Mouse (Mus musculus) spleen, adult 18-20 months (tissue): ENCODE data around the gene Alkbh3.

Source experiments
- DNase-seq, 2 experiments: peaks; one replicate each; pipeline ENCODE4 v3.0.0; 2022; ENCODE audit warnings: mixed read lengths in 2 of 2

Alkbh3 gene

DNA sequence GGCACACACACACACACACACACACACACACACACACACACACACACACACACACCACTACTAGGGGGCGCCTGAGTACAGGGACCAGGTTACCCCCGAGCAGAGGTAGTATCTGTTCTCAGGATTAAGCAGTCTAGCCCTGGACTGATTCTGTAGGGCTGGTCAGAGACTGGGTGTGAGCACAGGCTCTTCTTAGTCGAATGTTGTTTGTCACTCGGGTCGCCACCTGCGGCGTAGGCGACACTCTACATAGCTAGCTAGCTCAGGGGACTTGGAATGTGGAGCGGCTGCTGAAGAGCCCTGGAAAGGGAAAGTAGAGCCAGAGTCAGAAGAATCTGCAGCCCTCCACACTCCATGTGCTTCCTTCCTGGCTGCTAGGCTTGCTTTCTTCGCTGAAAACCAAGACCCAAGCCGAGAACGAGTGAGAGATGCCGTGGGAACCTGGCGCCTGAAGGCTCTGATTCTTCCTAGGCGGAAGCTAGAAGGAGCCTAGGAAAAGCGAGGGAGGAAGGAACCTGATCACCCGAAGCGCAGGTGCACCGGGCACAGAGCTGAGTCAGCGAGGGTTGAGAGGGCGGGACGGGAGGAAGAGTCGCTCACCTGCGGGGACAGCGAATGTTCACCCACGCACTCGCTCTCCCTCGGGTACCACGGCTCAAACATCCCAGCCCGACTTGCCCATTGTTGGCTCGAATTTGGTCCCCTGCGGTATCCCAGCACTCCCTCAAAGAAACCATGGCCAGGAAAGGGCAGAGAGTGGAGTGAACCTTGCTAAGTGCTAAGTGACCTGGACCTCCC lies 55.6 kb downstream of the Alkbh3 start:
- DNase-seq: no peak

DNA sequence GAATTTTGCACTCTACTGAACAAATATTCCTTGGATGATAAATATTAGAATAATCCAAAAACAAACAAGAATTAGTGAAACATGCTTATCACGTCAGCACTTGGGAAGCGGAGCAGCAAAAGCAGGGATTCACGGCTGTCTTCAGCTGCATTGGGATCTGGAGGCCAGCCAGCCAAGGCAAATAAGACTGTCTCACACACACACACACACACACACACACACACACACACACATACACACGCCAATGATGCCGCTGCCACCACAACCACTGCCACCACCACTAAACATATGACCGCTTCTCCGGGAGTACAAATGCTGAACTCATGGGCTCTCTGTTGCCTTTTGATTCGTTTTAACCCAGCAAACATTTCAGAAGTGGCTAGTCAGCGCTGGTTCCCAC lies 56.9 kb downstream of the Alkbh3 start:
- DNase-seq: no peak

GRCm38 (mm10) chr2:93946976-93947375 lies 63.6 kb downstream of the Alkbh3 start:
- DNase-seq: no peak

DNA sequence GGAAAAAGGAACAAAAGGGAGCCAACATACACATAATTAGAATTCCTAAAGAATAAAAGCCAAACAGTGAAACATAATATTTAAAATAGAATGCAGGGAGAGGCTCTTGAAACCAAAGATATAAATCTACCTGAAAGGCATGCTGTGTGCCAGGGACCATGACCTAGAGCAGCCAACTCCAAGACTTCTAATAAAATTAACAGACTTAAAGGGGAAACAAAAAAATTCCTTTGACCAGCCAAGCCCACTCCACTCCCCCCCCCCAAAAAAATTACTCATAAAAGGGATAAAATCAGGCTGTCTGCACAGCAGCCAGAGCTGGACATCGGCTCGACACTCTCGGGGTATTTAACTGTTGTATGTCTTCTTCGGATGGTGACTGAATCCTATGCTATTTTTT lies 65.8 kb downstream of the Alkbh3 start:
- DNase-seq: no peak

DNA sequence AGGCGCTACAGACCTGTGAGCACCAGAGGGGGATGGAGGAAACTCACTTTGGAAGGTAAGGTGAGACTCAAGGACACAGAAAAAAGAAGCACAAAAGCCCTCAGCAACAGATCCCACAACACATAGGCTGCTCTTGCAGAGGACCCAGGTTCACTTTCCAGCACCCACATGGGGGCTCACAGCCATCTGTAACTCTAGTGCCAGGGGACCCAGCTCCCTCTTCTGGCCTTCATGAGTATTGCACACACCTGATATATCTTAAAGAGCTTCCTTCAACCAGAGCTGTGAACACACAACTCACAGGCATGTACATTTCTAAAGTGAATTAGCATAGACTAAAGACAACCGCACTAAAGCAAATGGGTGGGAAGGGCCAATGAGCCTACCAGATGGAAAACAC lies 66.5 kb downstream of the Alkbh3 start:
- DNase-seq: no peak

DNA sequence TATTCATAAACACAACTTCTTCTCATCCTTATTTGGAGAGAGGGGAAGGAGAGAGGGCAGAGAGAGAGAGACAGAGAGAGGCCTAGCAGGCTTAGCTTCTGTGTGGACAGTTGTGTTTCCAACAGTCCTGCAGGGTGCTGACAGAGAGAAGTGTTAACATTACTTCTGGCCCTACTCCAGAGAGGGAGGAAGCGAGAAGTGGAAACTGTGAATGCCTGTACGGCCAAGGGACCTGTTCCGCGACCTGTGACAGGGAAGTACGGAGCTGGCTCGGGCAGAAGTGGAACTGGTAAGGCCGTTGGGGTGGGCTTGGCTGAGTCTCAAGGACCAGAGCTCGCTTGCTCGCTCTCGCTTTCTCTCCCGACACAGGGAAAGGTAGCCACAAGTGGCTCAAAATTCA lies 68.9 kb downstream of the Alkbh3 start:
- no peak for DNase-seq

- no peak for DNase-seq
Observed at GRCm38 (mm10) chr2:93938534-93938933, 72.1 kb downstream of the Alkbh3 start.
